Mouse (Mus musculus) natural killer cell, adult 2 months (primary cell): ENCODE measurements around the gene Grid2ip.

Experiments used
- DNase-seq, 2 experiments: peaks; one replicate each; pipeline ENCODE4 v3.0.0; 2022; ENCODE audit warnings: low spot score in 2 of 2

Gene Grid2ip

DNA sequence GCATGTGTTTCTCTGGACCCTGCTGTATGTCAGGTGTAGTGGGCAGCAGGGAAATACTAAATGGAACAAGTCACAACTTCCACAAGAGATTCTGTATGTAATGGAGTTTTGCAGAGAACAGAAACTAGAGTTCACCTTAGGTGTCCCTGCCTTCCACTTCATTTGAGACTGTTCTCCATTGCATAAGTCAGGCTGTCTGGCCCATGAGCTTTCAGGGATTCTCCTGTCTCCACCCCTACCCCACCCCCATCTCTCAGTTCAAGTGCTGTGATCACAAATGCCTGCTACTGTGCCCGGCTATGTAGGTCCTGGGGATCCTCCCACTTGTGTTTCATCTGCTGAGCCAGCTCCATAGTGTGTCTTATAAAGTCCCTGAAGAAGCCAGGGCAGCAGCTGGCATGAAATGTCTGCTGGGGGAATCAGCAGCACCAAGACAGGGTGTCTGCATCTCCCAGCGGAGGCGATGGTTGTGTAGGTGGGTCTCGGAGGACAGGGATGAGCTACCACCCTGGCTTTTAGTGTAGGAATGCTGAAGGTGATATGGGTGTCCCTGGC is 53.8 kb downstream of the Grid2ip start:
- no peak for DNase-seq

- no peak for DNase-seq
Measured at GRCm38 (mm10) chr5:143421484-143421883, 64.3 kb downstream of the Grid2ip start.

DNA sequence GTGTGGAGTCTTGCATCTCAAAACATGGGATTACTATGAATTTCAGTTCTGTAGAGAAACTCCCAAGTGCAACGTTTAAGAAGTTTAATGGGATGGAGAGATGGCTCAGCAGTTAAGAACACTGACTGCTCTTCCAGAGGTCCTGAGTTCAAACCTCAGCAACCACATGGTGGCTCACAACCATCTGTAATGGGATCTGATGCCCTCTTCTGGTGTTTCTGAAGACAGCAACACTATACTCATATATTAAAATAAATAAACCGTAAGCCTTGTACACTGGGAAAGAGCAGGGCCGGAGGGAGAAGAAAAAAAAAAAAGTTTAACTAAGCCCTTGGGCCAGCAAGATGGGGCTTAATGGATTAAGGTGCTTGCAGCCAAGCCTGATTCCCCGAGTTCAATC is 65.9 kb downstream of the Grid2ip start:
- no peak for DNase-seq

DNA sequence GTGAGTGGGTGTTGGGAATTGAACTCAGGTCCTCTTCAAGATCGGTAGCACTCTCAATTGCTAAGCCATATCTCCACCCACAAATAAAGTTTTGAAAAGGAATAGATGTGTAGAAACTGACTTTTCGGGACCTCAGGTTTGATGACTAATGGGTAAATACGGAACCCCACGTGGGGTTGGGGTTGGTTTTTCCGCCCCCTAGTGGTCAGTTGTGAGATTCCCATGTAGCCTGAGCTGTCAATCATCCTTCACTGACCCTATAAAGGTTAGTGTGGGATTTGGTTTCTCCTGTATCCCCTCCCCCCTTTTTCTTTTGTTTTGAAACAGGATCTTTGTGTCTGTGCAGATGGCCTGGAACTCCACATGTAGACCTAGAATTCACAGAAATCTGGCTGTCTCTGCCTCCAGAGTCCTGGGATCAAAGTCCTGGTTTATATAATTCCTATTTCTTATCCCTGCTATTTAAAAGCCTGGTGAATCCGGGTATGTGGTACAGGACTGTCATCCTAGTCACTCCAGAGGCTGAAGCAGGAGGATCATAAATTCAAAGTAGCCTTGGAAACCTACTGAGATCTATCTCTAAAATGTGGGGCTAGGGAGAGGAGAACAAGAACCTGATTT is 66.9 kb downstream of the Grid2ip start:
- DNase-seq = peak; percentile 61 to 77

- peak; percentile 65 to 76 for DNase-seq
Measured at GRCm38 (mm10) chr5:143434421-143434820, 77.3 kb downstream of the Grid2ip start.

GRCm38 (mm10) chr5:143441298-143441697 is 84.2 kb downstream of the Grid2ip start:
- no peak for DNase-seq

DNA sequence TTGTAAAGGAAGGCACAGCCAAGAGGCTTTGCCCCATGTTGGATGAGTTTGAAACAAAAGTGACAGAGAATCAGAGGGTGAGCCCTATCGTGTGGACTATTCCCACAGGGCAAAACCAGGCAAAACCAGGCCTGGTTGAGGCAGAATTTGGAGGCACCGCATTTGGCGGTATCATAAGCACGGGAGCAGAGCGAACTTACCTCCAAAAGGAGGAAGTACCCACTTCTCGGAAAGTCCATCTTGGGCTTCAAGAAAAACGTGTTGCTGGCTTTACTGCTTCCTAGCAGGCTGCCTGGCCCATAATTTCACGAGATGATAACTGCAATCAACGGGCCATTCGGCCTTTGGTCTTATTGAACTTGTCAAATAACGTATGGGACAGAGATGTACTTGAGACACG is 84.6 kb downstream of the Grid2ip start:
- no peak for DNase-seq
